ENCODE assay signal across 26 mouse cellular contexts in the genomic region with DNA sequence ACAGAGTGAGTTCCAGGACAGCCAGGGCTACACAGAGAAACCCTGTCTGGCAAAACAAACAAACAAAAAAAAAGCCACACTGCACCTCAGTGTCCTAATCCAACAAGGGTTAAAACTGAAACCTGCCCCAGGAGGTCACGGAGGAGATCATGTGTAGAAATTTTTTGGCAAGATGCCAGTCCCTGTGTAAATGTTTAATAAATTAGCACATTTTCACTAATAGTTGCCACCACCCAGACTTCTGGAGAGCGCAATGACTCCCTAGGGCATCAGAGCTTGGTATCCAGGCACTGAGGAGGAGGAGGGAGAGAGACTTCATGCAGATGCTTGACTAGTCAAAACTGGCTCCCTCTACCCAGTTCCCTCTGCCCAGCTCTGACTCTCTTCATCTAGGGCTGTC. TPM values are rescaled to one million over a fixed set of nuclear protein-coding genes. Genes with fewer than 3 reads are reported as not detected.
A peak's percentile ranks its signal among the peaks of the same experiment; 100 is the strongest.
DNase-seq lines count a peak whose midpoint lies in the region; ATAC-seq and TF ChIP-seq lines count a peak whose summit lies in the region.
"Had no signal": no experiment of that assay in that cellular context is flagged by ENCODE, and none has a peak within 500 bp of the region (broad histone marks: within the 10 kb centered on the region; RNA-seq: fewer than 3 reads in every experiment).

No protein-coding gene starts in this region.

- no peak overlapping the region for H3K27ac ChIP-seq in embryonic facial prominence, embryonic 14.5 days (replicated peaks; ENCODE audit: low read depth, low read length)
- H3K27ac ChIP-seq in embryonic facial prominence, embryonic 10.5 days (replicated peaks), result no peak overlapping the region; the same call in 1 of the 2 replicates
- no peak overlapping the region for H3K27ac ChIP-seq in liver, postnatal 0 days (ENCODE audit: low read depth)
- no peak overlapping the region for H3K27ac ChIP-seq in forebrain, embryonic 10.5 days
- H3K27ac ChIP-seq: embryonic facial prominence, embryonic 15.5 days; forebrain, embryonic 13.5 days; heart, embryonic 10.5 days; heart, embryonic 15.5 days; liver, embryonic 15.5 days; midbrain, embryonic 12.5 days; neural tube, embryonic 12.5 days had no signal

- H3K4me1 ChIP-seq in embryonic facial prominence, embryonic 14.5 days (ENCODE audit: control insufficient read depth, insufficient read depth, low read length), result peaks cover 10% of the 10 kb centered on the region
- H3K4me1 ChIP-seq in embryonic facial prominence, embryonic 10.5 days, result peaks cover 59% of the 10 kb centered on the region
- H3K4me1 ChIP-seq in liver, postnatal 0 days (ENCODE audit: insufficient read depth), result peaks cover 34% of the 10 kb centered on the region
- H3K4me1 ChIP-seq in forebrain, embryonic 10.5 days, result peaks cover 45% of the 10 kb centered on the region

- TF ChIP-seq CTCF in liver, postnatal 0 days (IDR thresholded peaks at IDR 0.05; ENCODE audit: low read depth), result no peak

- H3K9ac ChIP-seq in embryonic facial prominence, embryonic 14.5 days (ENCODE audit: low read depth, low read length), result no peak overlapping the region
- H3K9ac ChIP-seq in liver, postnatal 0 days (replicated peaks), result no peak overlapping the region
- H3K9ac ChIP-seq: embryonic facial prominence, embryonic 15.5 days; forebrain, embryonic 13.5 days; heart, embryonic 15.5 days; liver, embryonic 15.5 days; midbrain, embryonic 12.5 days; neural tube, embryonic 12.5 days had no signal

- no peak overlapping the region for H3K4me3 ChIP-seq in embryonic facial prominence, embryonic 14.5 days (ENCODE audit: low read depth, low read length)
- H3K4me3 ChIP-seq in embryonic facial prominence, embryonic 10.5 days, result no peak overlapping the region
- no peak overlapping the region for H3K4me3 ChIP-seq in liver, postnatal 0 days (ENCODE audit: low read depth, low read length)
- no peak overlapping the region for H3K4me3 ChIP-seq in forebrain, embryonic 10.5 days
- H3K4me3 ChIP-seq: embryonic facial prominence, embryonic 15.5 days; forebrain, embryonic 13.5 days; heart, embryonic 10.5 days; heart, embryonic 15.5 days; liver, embryonic 15.5 days; megakaryocyte, embryonic 14.5 days; midbrain, embryonic 12.5 days; myocyte; neural tube, embryonic 12.5 days had no signal

- peak; percentile 38 for DNase-seq in embryonic facial prominence, embryonic 14.5 days (ENCODE audit: low spot score)
- no peak for DNase-seq in embryonic facial prominence, embryonic 10.5 days (ENCODE audit: low spot score)
- DNase-seq in liver, postnatal 0 days, result no peak
- no peak for DNase-seq in liver
- DNase-seq in kidney, adult 8-10 months, result peak; percentile 71 to 86
- peak; percentile 64 to 74 for DNase-seq in kidney, postnatal 25 days
- DNase-seq in forebrain, embryonic 10.5 days (ENCODE audit: extremely low spot score, low spot score), result no peak
- no peak for DNase-seq in gastrocnemius, adult 18-20 months (ENCODE audit: low spot score)
- DNase-seq: cerebellum, adult 9-10 months; gastrocnemius, postnatal 14 days; layer of hippocampus, postnatal 36 days; left cerebral cortex, postnatal 4 days; lung, postnatal 36 days; right cerebral cortex, postnatal 14 days; thymus, postnatal 14 days had no signal

- WGBS in embryonic facial prominence, embryonic 14.5 days, result 63% methylated on average over 2 of the region's 2 CpGs
- WGBS in embryonic facial prominence, embryonic 10.5 days, result 88% methylated on average over 2 of the region's 2 CpGs
- WGBS in liver, postnatal 0 days (ENCODE audit: insufficient replicate concordance), result 72% methylated on average over 2 of the region's 2 CpGs
- 93% methylated on average over 2 of the region's 2 CpGs for WGBS in forebrain, embryonic 10.5 days

- H3K36me3 ChIP-seq in embryonic facial prominence, embryonic 14.5 days (ENCODE audit: control insufficient read depth, insufficient read depth, low read length), result no peaks in the 10 kb centered on the region
- no peaks in the 10 kb centered on the region for H3K36me3 ChIP-seq in embryonic facial prominence, embryonic 10.5 days (replicated peaks)
- no peaks in the 10 kb centered on the region; the same call in 1 of the 2 replicates for H3K36me3 ChIP-seq in liver, postnatal 0 days (replicated peaks; ENCODE audit: insufficient read depth, low read length)
- H3K36me3 ChIP-seq in forebrain, embryonic 10.5 days (replicated peaks), result no peaks in the 10 kb centered on the region
- H3K36me3 ChIP-seq: embryonic facial prominence, embryonic 15.5 days; G1E; heart, embryonic 10.5 days; heart, embryonic 15.5 days; liver, embryonic 15.5 days; midbrain, embryonic 12.5 days; neural tube, embryonic 12.5 days had no signal

- H3K9me3 ChIP-seq in embryonic facial prominence, embryonic 14.5 days (ENCODE audit: control insufficient read depth, low read length), result no peaks in the 10 kb centered on the region
- no peaks in the 10 kb centered on the region for H3K9me3 ChIP-seq in embryonic facial prominence, embryonic 10.5 days
- no peaks in the 10 kb centered on the region for H3K9me3 ChIP-seq in liver, postnatal 0 days (ENCODE audit: low read length)
- H3K9me3 ChIP-seq in forebrain, embryonic 10.5 days, result no peaks in the 10 kb centered on the region
- H3K9me3 ChIP-seq: embryonic facial prominence, embryonic 15.5 days; forebrain, embryonic 13.5 days; G1E; heart, embryonic 10.5 days; heart, embryonic 15.5 days; liver, embryonic 15.5 days; midbrain, embryonic 12.5 days; neural tube, embryonic 12.5 days had no signal

- no peak overlapping the region for H3K4me2 ChIP-seq in embryonic facial prominence, embryonic 14.5 days (ENCODE audit: low read depth, low read length)
- no peak overlapping the region for H3K4me2 ChIP-seq in liver, postnatal 0 days (ENCODE audit: low read depth, low read length)
- H3K4me2 ChIP-seq: embryonic facial prominence, embryonic 15.5 days; forebrain, embryonic 13.5 days; heart, embryonic 15.5 days; liver, embryonic 15.5 days; midbrain, embryonic 12.5 days; neural tube, embryonic 12.5 days had no signal

- ATAC-seq in embryonic facial prominence, embryonic 14.5 days (ENCODE audit: low read depth), result no peak
- peak; percentile 43 for ATAC-seq in liver, postnatal 0 days
- ATAC-seq: forebrain, embryonic 13.5 days; hindbrain, embryonic 16.5 days had no signal

- H3K27me3 ChIP-seq in embryonic facial prominence, embryonic 14.5 days (replicated peaks; ENCODE audit: control insufficient read depth, insufficient read depth, low read length), result peaks cover 18% of the 10 kb centered on the region; the same call in 1 of the 2 replicates
- peaks cover 42% of the 10 kb centered on the region for H3K27me3 ChIP-seq in embryonic facial prominence, embryonic 10.5 days (replicated peaks; ENCODE audit: low read depth, poor library complexity, severe bottlenecking)
- peaks cover 7% of the 10 kb centered on the region; the same call in 1 of the 2 replicates for H3K27me3 ChIP-seq in liver, postnatal 0 days (ENCODE audit: insufficient read depth, low read length)
- H3K27me3 ChIP-seq in forebrain, embryonic 10.5 days (ENCODE audit: poor library complexity, severe bottlenecking), result peaks cover 44% of the 10 kb centered on the region

- no peak for TF ChIP-seq EP300 in liver, postnatal 0 days (IDR thresholded peaks at IDR 0.05; ENCODE audit: low read depth)

RNA-seq across cellular contexts. Expression of gene Fgr, which starts 5.3 kb away (rescaled TPM):
- polyA plus RNA-seq in embryonic facial prominence, embryonic 14.5 days (2014; fragmentation: Nextera tagmentation; extraction: Ambion mirVana), result 0.48 and 0.85 TPM in 2 replicates
- 0.16 and 0.21 TPM in 2 replicates for polyA plus RNA-seq in embryonic facial prominence, embryonic 10.5 days (2016; fragmentation: Nextera tagmentation; extraction: Ambion mirVana)
- 3.8 and 4.0 TPM in 2 replicates for polyA plus RNA-seq in liver, postnatal 0 days (2015; fragmentation: Nextera tagmentation; extraction: Ambion mirVana)
- polyA plus RNA-seq in forebrain, embryonic 10.5 days (2016; fragmentation: Nextera tagmentation; extraction: Ambion mirVana), result 0.06 and 0.11 TPM in 2 replicates
- under 1 TPM; 0.09 to 0.14 TPM for total RNA-seq in gastrocnemius, adult 18-20 months (2021)
- polyA plus RNA-seq: forebrain, embryonic 13.5 days; G1E; myocyte had no signal

RNA-seq across cellular contexts. Expression of gene Ahdc1, which starts 31.9 kb away (rescaled TPM):
- 11.0 and 11.7 TPM in 2 replicates for polyA plus RNA-seq in embryonic facial prominence, embryonic 14.5 days (2014; fragmentation: Nextera tagmentation; extraction: Ambion mirVana)
- 11.5 and 11.6 TPM in 2 replicates for polyA plus RNA-seq in embryonic facial prominence, embryonic 10.5 days (2016; fragmentation: Nextera tagmentation; extraction: Ambion mirVana)
- 0.76 and 0.87 TPM in 2 replicates for polyA plus RNA-seq in liver, postnatal 0 days (2015; fragmentation: Nextera tagmentation; extraction: Ambion mirVana)
- 5.8 and 7.4 TPM in 2 replicates for polyA plus RNA-seq in forebrain, embryonic 10.5 days (2016; fragmentation: Nextera tagmentation; extraction: Ambion mirVana)
- total RNA-seq in gastrocnemius, adult 18-20 months (2021), result 10 to 100 TPM; 40.6 to 41.6 TPM

RNA-seq across cellular contexts. Expression of gene Fam76a, which starts 56.8 kb away (rescaled TPM):
- polyA plus RNA-seq in embryonic facial prominence, embryonic 14.5 days (2014; fragmentation: Nextera tagmentation; extraction: Ambion mirVana), result 47.3 and 54.4 TPM in 2 replicates
- 31.0 and 32.1 TPM in 2 replicates for polyA plus RNA-seq in embryonic facial prominence, embryonic 10.5 days (2016; fragmentation: Nextera tagmentation; extraction: Ambion mirVana)
- polyA plus RNA-seq in liver, postnatal 0 days (2015; fragmentation: Nextera tagmentation; extraction: Ambion mirVana), result 21.7 and 22.5 TPM in 2 replicates
- polyA plus RNA-seq in forebrain, embryonic 10.5 days (2016; fragmentation: Nextera tagmentation; extraction: Ambion mirVana), result 29.7 and 32.2 TPM in 2 replicates
- total RNA-seq in gastrocnemius, adult 18-20 months (2021), result 10 to 100 TPM; 23.5 to 23.9 TPM

Comparison
In these comparisons a context has a peak if more than half of its experiments do, and no peak if none do; other contexts are left out.
1. DNase-seq: peak in embryonic facial prominence, embryonic 14.5 days (single experiment), kidney, adult 8-10 months (2 of 2) and kidney, postnatal 25 days (2 of 2); none in embryonic facial prominence, embryonic 10.5 days (single experiment), liver, postnatal 0 days (single experiment), liver (single experiment), forebrain, embryonic 10.5 days (single experiment) and gastrocnemius, adult 18-20 months (single experiment).